Mouse (Mus musculus) brain, embryonic 14.5 days (tissue): Measurements from ENCODE around the gene Ksr2.

Experiments used
- CTCF ChIP-seq: fragments of 200-500 bp; IDR thresholded peaks from 2 replicates; pipeline ENCODE4 v1.5.1; 2012; ENCODE audit warnings: inconsistent platforms, mild to moderate bottlenecking, moderate library complexity, borderline replicate concordance; ENCODE audit not compliant: insufficient read depth, insufficient read length; ENCODE audit errors: extremely low read depth
- POLR2A ChIP-seq: fragments of 200-500 bp; IDR thresholded peaks from 2 replicates; pipeline ENCODE4 v1.6.1; 2012; ENCODE audit warnings: mild to moderate bottlenecking, inconsistent platforms, borderline replicate concordance; ENCODE audit not compliant: poor library complexity, insufficient read depth, insufficient read length, severe bottlenecking; ENCODE audit errors: extremely low read depth

- TF ChIP-seq CTCF = no peak
- no peak for TF ChIP-seq POLR2A
Observed at GRCm38 (mm10) chr5:117717120-117717519, 303.3 kb downstream of the Ksr2 start.
